In the genomic region with DNA sequence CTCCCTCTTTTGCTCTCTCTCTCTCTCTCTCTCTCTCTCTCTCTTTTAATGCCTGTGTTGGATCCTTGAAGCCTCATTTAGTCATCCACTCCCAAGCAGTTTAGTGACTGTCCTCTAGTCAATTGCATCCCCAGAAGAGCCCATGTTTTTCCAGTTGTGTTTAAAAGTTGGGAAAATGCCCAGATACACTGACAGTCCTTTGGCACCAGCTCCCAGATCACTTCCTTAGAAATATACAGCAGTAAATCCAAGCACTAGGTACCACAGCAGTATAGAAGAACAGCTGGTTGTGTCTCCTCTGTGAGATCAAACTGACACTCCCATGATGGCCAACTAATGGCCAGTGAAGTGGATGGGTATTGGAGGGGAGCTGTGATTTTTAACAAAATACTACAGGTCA, we compare ENCODE assay signal across 22 mouse cellular contexts.
DNase-seq lines count a peak whose midpoint lies in the region; ATAC-seq and TF ChIP-seq lines count a peak whose summit lies in the region.
"Had no signal": no experiment of that assay in that cellular context is flagged by ENCODE, and none has a peak within 500 bp of the region (broad histone marks: within the 10 kb centered on the region; RNA-seq: fewer than 3 reads in every experiment).

No protein-coding gene starts in this region.

- H3K9me3 ChIP-seq in lung, embryonic 14.5 days (ENCODE audit: low read depth, low read length): no peaks in the 10 kb centered on the region
- H3K9me3 ChIP-seq: limb, embryonic 12.5 days; liver, embryonic 12.5 days; midbrain, embryonic 10.5 days had no signal

- intact Hi-C loops in heart, postnatal 10 days (cut with DNase I): no loop called here

- no peak overlapping the region for H3K4me2 ChIP-seq in lung, embryonic 14.5 days
- H3K4me2 ChIP-seq: heart, embryonic 11.5 days; limb, embryonic 12.5 days; liver, embryonic 12.5 days had no signal

- DNase-seq in adrenal gland, adult 2 months: peak; percentile 17
- DNase-seq in adrenal gland, postnatal 4 days (ENCODE audit: low spot score in 2 of 2): no peak
- DNase-seq in heart, postnatal 10 days: peak; percentile 21 to 28
- DNase-seq in heart, adult 11 months: no peak
- peak; percentile 78 for DNase-seq in lung, embryonic 14.5 days
- no peak for DNase-seq in lung, postnatal 4 days
- peak; percentile 50 for DNase-seq in adipocyte (ENCODE audit: low spot score)
- DNase-seq: adrenal gland, adult 8-10 months; cerebellum, adult 18-20 months; cerebellum, postnatal 25 days; embryo, embryonic 11 days; right cerebral cortex, postnatal 4 days had no signal

- peaks cover 17% of the 10 kb centered on the region; the same call in 1 of the 2 replicates for H3K27me3 ChIP-seq in lung, embryonic 14.5 days (ENCODE audit: insufficient read depth, low read length)
- H3K27me3 ChIP-seq: CH12.LX; limb, embryonic 12.5 days; liver, embryonic 12.5 days had no signal

- no peak for ATAC-seq in lung, embryonic 14.5 days (ENCODE audit: insufficient read depth)
- no peak for ATAC-seq in activated CD4-positive, CD25-positive, alpha-beta regulatory T cell, adult 4 months
- ATAC-seq: hindbrain, embryonic 16.5 days; intestine, postnatal 0 days; liver, embryonic 12.5 days had no signal

- no peaks in the 10 kb centered on the region for H3K36me3 ChIP-seq in lung, embryonic 14.5 days (ENCODE audit: insufficient read depth)
- H3K36me3 ChIP-seq: limb, embryonic 12.5 days; liver, embryonic 12.5 days; midbrain, embryonic 10.5 days had no signal

- no peak for TF ChIP-seq CTCF in lung, embryonic 14.5 days (IDR thresholded peaks at IDR 0.05; ENCODE audit: low read depth)

- H3K4me1 ChIP-seq in lung, embryonic 14.5 days (ENCODE audit: insufficient read depth): no peaks in the 10 kb centered on the region
- H3K4me1 ChIP-seq: limb, embryonic 12.5 days; liver, embryonic 12.5 days; midbrain, embryonic 10.5 days had no signal

- no peak overlapping the region for H3K27ac ChIP-seq in lung, embryonic 14.5 days (ENCODE audit: low read depth)
- H3K27ac ChIP-seq: limb, embryonic 12.5 days; liver, embryonic 12.5 days; macrophage; midbrain, embryonic 10.5 days; stomach, postnatal 0 days had no signal

- H3K4me3 ChIP-seq in lung, embryonic 14.5 days (ENCODE audit: low read depth, low read length): no peak overlapping the region
- H3K4me3 ChIP-seq: limb, embryonic 12.5 days; liver, embryonic 12.5 days; midbrain, embryonic 10.5 days had no signal

- no peak overlapping the region for H3K9ac ChIP-seq in lung, embryonic 14.5 days
- H3K9ac ChIP-seq: limb, embryonic 12.5 days; liver, embryonic 12.5 days had no signal

Comparison
In these comparisons a context has a peak if more than half of its experiments do, and no peak if none do; other contexts are left out.
1. DNase-seq: peak in adrenal gland, adult 2 months (single experiment), heart, postnatal 10 days (2 of 2), lung, embryonic 14.5 days (single experiment) and adipocyte (single experiment); none in adrenal gland, postnatal 4 days (0 of 2), heart, adult 11 months (single experiment) and lung, postnatal 4 days (0 of 2).